Mouse (Mus musculus): ENCODE data around the gene Pcsk4.

GRCm38 (mm10) chr10:80325045-80325444 lies 4.3 kb downstream of the Pcsk4 start:
- no peak for TF ChIP-seq CTCF (IDR thresholded peaks at IDR 0.05; ENCODE audit: low read depth, low read length)
- no peak for TF ChIP-seq POLR2A (IDR thresholded peaks at IDR 0.05; ENCODE audit: borderline replicate concordance, low read depth, low read length)
